Mouse (Mus musculus) retina, postnatal 7 days (tissue): ENCODE measurements around the gene Pik3r5.

Experiments
- DNase-seq: peaks from one replicate; pipeline ENCODE4 v3.0.0-alpha.2; 2012; ENCODE audit warnings: low read depth, low spot score

Gene Pik3r5

GRCm38 (mm10) chr11:68446547-68446946 lies 14.6 kb downstream of the Pik3r5 start:
- DNase-seq: no peak

DNA sequence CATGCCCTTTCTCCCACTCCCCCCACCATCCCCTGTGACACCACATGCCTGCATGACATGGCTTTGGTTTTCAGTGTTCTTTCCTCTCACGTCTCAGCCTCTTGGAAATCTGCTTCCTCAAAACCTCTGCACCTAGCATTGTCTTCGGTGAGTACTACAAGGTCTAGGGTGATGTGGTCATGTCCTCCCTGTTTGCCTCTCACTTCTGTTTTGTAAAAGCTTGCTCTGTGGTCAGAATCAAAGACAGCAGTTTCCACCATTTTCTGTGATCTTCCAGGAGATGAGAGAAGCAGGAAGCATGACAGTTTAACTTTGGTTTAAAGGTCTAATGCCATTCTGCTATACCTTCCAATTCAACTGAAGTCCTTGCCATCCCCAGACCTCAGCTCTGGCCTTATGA lies 15.3 kb downstream of the Pik3r5 start:
- no peak for DNase-seq

GRCm38 (mm10) chr11:68448356-68448755 lies 16.4 kb downstream of the Pik3r5 start:
- DNase-seq: no peak

GRCm38 (mm10) chr11:68451282-68451735 lies 19.4 kb downstream of the Pik3r5 start:
- DNase-seq: no peak

- no peak for DNase-seq
Observed at GRCm38 (mm10) chr11:68451747-68452405, 20.0 kb downstream of the Pik3r5 start.

GRCm38 (mm10) chr11:68452740-68453139 lies 20.8 kb downstream of the Pik3r5 start:
- DNase-seq: no peak

DNA sequence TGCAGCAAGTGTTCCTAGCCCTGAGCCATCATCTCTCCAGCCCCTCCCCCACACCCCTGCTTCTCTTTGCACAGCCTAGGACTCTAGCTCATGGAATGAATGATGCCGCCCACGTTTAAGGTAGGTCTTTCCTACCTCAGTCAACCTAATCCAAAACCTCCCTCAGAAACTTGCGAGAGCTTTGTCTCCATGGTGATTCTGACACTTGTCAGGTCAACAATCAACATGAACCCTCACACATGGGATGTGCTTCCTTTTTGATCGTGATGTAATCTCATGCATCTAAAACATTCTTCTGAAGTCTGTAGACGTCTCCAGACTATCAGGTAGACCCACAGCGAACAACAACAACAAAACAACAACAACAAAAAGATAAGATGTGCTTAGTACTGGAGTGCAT lies 21.4 kb downstream of the Pik3r5 start:
- DNase-seq: no peak

- DNase-seq: no peak
Observed at GRCm38 (mm10) chr11:68458086-68458485, 26.2 kb downstream of the Pik3r5 start.

DNA sequence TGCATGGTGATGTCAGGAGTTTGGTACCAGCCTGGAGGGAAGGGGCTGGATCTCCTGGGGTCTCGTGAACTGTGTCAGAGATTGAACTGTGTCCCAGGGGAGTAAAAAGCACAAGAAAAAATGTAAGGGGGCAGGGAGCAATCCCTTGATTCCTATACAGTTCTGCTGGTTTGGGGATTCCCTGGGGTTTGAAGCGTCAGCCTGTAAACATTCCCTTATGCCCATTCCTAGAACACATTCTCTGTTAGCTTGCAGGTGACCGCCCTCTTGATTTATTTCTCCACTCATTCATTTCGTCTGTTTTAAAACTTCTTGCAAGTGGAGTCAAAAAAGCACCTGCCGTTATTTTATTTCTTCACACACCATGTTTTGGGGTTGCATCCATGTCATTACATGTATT lies 27.1 kb downstream of the Pik3r5 start:
- no peak for DNase-seq

GRCm38 (mm10) chr11:68459486-68459885 lies 27.6 kb downstream of the Pik3r5 start:
- no peak for DNase-seq

DNA sequence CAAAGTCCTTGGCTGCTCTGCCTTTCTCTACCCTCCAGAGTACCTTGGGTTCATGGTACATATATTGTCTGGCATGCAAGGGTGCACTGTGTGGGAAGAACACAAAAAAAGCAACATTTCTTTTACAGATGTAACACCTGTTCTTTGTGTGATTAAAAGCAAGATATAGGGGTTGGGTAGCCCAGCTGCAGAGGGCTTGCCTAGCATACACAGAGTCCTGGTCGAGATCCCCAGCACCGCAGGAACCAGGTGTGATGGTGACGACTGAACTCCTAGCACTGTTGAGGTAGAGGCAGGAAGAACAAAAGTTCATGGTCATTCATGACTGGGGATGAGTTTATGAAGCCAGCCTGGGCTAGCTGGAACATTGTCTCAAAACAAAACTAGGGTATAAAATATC lies 30.8 kb downstream of the Pik3r5 start:
- DNase-seq: no peak

DNA sequence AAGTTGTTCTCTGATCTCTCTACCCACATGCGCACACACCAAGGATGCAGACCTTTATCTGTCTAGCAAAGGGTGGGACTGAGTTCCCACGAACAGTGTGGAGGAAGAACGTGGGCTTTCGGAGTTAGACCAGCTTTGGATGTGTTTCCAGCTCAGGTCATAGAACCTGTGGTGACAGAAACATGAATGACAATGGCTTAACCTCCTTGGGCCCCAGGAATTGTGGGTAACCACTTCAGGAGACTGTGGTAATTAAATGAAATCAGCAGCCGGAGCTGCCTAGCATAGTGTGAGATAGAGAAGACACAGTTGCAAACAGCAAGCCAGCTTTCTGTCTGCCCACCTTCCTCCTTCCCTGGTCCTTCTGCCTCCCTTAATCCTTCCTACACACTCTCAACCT lies 32.3 kb downstream of the Pik3r5 start:
- DNase-seq: no peak

DNA sequence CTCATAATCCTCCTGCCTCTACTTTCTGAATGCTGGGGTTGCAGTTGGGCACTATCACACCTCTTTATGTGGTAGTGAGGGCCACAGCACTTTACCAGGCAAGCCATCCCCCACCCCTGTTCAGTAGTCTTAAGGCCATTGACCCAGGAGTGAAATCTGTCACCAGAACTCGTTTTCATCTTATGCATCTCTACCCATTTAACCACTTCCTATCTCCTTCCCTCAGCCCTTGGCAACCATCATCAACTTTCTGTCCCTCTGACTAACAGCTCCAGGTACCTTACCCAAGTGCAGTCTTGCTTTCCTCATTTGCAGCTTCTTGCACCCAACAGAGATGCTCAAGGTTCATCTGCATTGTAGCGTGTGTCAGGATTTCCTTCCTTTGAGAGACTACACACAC lies 33.2 kb downstream of the Pik3r5 start:
- no peak for DNase-seq

- DNase-seq: no peak
Observed at GRCm38 (mm10) chr11:68467441-68467840, 35.5 kb downstream of the Pik3r5 start.

DNA sequence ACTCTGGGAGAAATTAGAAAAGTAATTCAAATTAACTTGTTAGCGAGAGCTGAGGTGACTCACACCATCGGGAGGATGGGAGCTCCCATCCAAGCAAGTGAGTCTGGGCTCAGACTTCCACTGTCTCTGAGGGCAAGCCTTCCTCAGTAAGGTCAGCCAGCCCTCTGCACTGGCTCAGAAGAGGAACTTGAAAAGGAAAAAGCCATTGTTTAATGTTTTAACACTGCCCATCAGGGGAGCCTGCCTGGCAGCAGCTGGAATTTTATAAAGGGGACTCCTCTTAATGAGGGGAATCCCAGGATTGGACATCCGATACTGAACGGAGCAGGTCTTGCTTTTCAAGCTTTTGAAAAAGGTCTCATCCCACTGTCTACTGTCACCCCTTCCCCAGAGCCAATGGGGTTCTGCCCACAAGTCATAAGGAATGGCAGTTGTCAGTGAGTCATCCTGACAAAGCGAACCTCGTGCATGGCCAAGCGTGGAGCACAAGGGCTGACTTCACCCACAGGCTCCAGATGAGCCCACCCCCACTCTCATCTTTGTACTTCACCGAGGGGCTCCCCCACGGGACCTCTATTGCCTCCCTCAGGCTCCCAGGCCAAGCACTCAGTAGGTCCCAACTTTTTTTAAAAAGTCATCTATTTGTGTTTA lies 36.2 kb downstream of the Pik3r5 start:
- no peak for DNase-seq

- no peak for DNase-seq
Observed at GRCm38 (mm10) chr11:68468886-68469285, 37.0 kb downstream of the Pik3r5 start.

- no peak for DNase-seq
Observed at GRCm38 (mm10) chr11:68472162-68472849, 40.4 kb downstream of the Pik3r5 start.

DNA sequence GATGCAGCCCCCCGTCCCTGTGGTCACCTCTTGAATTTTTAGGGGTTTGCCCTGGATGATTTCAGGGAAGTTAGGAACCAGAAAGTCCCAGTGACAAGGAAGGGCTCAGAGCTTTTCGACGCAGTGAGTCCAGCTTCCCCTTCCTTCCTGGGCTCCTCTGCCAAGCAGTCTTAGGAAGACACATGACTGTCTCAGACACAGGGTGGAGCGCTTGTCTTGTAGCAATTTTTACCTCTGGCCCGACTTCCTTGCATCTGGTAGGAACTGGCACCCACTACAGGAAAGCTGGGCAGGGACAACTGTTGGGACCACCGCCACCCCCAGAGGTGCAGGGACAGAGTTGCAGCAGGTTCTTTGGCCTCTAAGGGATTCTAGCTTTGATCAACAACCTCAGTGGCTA lies 42.7 kb downstream of the Pik3r5 start:
- no peak for DNase-seq

- DNase-seq: no peak
Observed at GRCm38 (mm10) chr11:68475676-68476075, 43.8 kb downstream of the Pik3r5 start.

DNA sequence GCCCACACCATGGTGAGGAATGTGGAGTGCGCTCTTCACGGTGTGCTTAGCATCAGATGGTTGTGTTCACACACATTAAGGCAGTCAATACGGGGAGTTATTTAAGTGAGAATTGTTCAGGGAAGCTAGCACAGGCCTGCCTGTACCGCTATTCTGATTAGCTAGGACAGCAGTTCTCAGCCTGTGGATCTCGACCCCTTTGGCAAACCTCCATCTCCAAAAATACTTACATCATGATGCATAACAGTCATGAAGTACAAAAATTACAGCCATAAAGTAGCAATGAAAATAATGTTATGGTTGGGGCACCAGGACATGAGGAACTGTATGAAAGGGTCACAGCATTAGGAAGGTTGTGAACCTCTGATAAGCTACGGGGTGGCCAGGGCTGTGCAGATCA lies 45.7 kb downstream of the Pik3r5 start:
- no peak for DNase-seq

GRCm38 (mm10) chr11:68478574-68478981 lies 46.7 kb downstream of the Pik3r5 start:
- DNase-seq: no peak

DNA sequence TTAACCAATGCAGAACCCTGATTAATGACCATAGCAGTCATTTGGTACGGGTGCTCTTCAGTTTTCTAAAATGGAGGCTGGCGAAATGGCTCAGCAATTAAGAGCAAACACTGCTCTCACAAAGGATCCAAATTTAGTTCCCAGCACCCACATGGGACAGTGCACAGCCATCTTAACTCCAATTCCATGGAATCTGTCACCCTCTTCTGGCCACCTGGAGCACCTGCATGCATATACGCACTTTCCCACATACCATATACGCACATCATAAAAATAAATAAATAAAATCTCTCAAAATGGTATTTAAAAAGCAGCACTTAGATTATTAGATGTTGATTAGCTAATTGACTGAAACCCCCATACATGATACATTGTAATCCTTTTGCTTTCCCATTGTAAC lies 48.7 kb downstream of the Pik3r5 start:
- DNase-seq: no peak

DNA sequence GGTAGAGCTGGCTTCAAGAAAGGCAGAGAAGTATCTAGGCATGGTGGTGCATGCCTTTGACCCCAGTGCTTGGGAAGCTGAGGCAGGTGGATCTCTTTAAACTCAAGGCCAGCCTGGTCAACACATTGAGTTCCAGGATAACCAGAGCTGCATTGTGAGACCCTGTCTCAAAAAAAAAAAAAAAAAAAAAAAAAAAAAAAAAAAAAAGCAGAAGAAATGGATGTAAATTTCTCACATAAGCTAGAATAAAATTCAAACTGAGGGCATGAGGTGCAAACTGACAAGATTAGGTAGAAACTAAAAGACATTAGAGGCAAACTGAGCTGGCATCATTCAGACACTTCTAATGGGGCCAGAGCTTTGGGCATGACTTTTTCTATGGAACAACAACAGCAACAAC lies 50.1 kb downstream of the Pik3r5 start:
- no peak for DNase-seq
